Mouse (Mus musculus): Measurements from ENCODE around the gene Gmds. TPM values are rescaled to one million over a fixed set of nuclear protein-coding genes. Genes with fewer than 3 reads are reported as not detected.

The Gmds gene
- polyA plus RNA-seq, 1 experiment from 2014 or later, result 46.8 TPM

DNA sequence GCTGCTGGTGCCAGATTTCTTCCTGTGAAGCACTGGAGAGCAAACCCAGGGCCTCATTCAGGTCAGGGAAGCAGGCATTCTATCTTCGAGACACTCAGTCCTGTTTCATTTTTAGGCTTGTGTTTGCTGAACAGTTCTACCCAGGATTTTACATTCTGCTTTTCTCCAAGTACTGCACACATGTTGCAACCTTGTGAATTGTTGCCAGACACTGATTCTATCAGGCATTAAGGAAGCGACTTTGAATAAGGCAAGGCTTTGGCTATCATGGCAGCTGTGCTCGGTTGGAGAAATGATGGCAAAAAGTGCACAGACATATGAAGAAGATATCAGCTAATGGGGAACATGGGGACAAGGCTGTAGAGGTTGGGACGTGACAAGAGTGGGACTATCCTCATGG, 510.1 kb downstream of the Gmds start:
- Histone ChIP-seq H3K27me3 (0 out of 2 replicates have a peak, but pooled peaks cover 7% of the 10 kb centered on the region), H3K27ac (no peak overlapping the region), H3K9me3 (no peaks in the 10 kb centered on the region), H3K4me3 (no peak overlapping the region), H3K36me3 (no peaks in the 10 kb centered on the region), H3K9ac (no peak overlapping the region), H3K4me1 (0 out of 2 replicates have a peak, but pooled peaks cover 4% of the 10 kb centered on the region), H3K4me2 (no peak overlapping the region)
- no peak for ATAC-seq (ENCODE audit: insufficient number of reproducible peaks, low FRiP score, low TSS enrichment, low read depth)
- 80% methylated on average over 4 of the region's 4 CpGs for WGBS

DNA sequence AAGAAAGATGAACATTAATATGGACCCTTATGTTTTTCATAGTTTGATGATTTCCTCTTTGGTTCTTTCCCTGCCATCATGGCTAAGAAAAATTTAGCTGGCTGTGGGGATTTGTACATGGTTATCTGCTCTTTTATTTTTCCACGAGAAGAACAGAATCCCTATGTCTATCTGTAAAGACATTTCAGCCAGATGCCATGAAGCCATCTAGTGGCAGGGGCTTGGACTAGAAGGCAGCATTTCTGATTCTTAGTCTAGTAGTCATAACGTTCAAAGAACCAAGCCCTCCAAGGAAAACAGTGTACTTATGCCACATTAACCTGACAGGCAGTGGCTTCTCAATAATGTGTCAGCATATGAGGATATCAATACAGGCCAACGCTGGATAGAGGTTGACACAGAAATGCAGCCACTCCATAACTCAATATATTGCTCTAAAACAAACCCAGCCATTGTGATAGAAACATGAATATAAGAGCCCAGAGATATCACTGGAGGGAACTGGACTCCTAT, 510.7 kb downstream of the Gmds start:
- Histone ChIP-seq H3K27me3 (0 out of 2 replicates have a peak, but pooled peaks cover 7% of the 10 kb centered on the region), H3K4me3 (no peak overlapping the region), H3K9me3 (no peaks in the 10 kb centered on the region), H3K4me1 (0 out of 2 replicates have a peak, but pooled peaks cover 4% of the 10 kb centered on the region), H3K4me2 (no peak overlapping the region), H3K27ac (no peak overlapping the region), H3K36me3 (no peaks in the 10 kb centered on the region), H3K9ac (no peak overlapping the region)
- ATAC-seq (ENCODE audit: insufficient number of reproducible peaks, low FRiP score, low TSS enrichment, low read depth), result no peak
- 55% methylated on average over 3 of the region's 3 CpGs for WGBS

DNA sequence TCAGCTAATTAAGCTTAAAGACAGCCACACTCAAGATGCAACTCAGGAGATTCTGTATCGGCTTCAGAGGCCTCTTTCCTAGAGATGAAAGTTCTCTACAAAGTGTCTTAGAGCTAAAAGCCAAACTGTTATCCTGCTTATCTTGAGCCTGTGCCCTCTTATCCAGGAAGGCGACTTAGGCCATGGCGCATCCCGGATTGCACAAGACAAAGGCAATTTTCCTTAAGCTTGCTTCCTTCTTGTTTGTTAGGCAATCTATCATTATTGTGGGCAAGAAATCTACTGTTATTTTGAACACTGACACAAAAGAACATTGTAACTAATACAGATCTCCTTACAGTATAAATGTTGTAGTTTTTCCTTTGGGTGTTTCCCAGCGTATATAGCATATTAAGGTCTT, 511.4 kb downstream of the Gmds start:
- 0 out of 2 replicates have a peak, but pooled peaks cover 7% of the 10 kb centered on the region for H3K27me3 ChIP-seq
- H3K36me3 ChIP-seq, result no peaks in the 10 kb centered on the region
- H3K4me2 ChIP-seq, result no peak overlapping the region
- H3K4me3 ChIP-seq, result no peak overlapping the region
- H3K9me3 ChIP-seq, result no peaks in the 10 kb centered on the region
- 0 out of 2 replicates have a peak, but pooled peaks cover 8% of the 10 kb centered on the region for H3K4me1 ChIP-seq
- WGBS, result 83% methylated on average over 5 of the region's 5 CpGs
- H3K9ac ChIP-seq, result no peak overlapping the region
- ATAC-seq (ENCODE audit: insufficient number of reproducible peaks, low FRiP score, low TSS enrichment, low read depth), result no peak
- no peak overlapping the region for H3K27ac ChIP-seq

DNA sequence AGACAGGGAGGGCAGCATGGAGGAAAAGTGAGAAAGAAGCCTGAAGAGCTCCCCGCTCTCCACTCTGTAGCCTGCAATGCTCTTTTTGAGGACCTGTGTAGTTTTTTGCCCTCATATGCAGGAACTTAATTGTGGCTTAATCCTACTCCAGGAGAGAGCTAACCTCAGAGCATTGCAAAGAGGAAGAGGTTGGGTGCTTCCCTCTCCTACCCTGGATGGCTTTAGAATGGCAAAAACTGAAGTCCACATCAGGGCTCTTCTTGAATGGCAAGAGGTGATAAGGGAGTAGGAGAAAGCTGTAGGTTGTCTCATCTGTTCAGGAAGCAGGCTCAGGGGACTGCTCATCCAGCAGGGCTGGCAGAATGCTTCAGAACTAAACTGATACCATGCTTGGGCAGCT, 513.4 kb downstream of the Gmds start:
- 90% methylated on average over 1 of the region's 1 CpGs for WGBS
- Histone ChIP-seq H3K4me1 (peaks cover 18% of the 10 kb centered on the region), H3K27me3 (0 out of 2 replicates have a peak, but pooled peaks cover 7% of the 10 kb centered on the region), H3K36me3 (no peaks in the 10 kb centered on the region), H3K4me2 (no peak overlapping the region), H3K27ac (no peak overlapping the region), H3K9me3 (no peaks in the 10 kb centered on the region), H3K9ac (no peak overlapping the region), H3K4me3 (no peak overlapping the region)
- ATAC-seq (ENCODE audit: insufficient number of reproducible peaks, low FRiP score, low TSS enrichment, low read depth), result no peak

DNA sequence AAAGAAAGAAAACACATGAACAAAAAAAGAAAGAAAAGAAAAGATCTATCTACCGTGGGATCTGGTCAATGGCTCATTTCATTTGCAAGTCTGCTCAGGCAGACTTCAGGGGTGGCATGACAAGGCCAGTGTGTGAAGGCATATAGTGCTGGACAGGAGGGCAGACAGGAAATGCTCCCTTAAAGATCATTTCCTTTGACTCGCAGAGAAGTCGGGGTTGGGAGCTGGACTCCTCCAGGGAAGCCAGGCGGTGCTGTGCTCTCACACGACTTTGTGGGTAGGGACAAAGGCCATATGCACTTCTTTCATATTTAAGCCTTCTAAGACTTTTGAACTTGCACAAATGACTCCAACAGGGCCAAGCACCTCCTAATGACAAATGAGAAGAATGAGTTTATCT, 515.2 kb downstream of the Gmds start:
- H3K27me3 ChIP-seq, result 0 out of 2 replicates have a peak, but pooled peaks cover 9% of the 10 kb centered on the region
- H3K4me3 ChIP-seq, result no peak overlapping the region
- ATAC-seq (ENCODE audit: insufficient number of reproducible peaks, low FRiP score, low TSS enrichment, low read depth), result no peak
- no peak overlapping the region for H3K4me2 ChIP-seq
- H3K9me3 ChIP-seq, result no peaks in the 10 kb centered on the region
- no peaks in the 10 kb centered on the region for H3K36me3 ChIP-seq
- 37% methylated on average over 5 of the region's 5 CpGs for WGBS
- no peak overlapping the region for H3K27ac ChIP-seq
- H3K4me1 ChIP-seq, result peaks cover 34% of the 10 kb centered on the region
- H3K9ac ChIP-seq, result no peak overlapping the region

DNA sequence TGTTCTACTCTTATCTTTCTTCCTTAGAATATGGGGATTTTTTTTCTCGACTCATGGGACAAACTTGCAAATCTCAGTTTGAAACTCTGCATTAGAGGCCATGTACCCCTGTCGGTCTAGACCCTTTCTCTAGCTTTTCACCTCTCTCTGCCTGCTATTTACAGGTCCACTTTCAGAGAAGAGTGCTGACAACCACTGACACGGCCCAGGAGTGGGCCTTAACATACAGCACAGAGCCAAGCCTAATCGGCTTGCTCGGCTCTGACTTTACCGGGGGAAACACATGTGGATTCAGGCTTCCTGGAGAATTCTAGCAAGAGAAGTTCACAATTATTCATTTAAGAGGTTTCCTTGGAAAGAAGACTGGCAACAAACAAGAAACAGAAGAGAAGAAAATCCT, 517.5 kb downstream of the Gmds start:
- Histone ChIP-seq H3K36me3 (no peaks in the 10 kb centered on the region), H3K27ac (peak overlapping the region; percentile 48), H3K4me1 (peaks cover 44% of the 10 kb centered on the region), H3K27me3 (peaks cover 16% of the 10 kb centered on the region), H3K9me3 (no peaks in the 10 kb centered on the region), H3K4me2 (peak overlapping the region; percentile 52), H3K9ac (no peak overlapping the region), H3K4me3 (peak overlapping the region; percentile 32)
- no peak for ATAC-seq (ENCODE audit: insufficient number of reproducible peaks, low FRiP score, low TSS enrichment, low read depth)
- WGBS, result 29% methylated on average over 6 of the region's 6 CpGs

DNA sequence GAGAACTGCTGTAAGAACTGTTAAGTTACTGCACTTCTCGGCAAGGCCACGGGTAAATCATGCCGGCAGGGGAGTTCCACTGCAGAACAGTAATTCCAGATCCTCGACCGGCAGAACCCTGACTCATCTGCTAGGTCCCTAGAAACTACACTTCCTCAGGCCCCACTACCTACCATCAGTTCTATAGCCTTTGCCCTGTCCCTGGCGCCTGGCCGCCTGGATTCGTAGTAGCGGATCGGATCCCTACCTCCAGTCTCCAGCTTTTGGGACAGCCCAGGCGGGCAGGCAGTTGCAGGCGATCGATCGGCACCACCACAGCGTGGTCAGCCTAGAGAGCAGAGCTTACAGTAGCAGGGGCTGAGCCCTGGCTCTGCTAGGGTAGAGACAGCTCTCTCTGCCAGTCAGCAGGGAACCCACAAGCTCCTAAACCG, 517.9 kb downstream of the Gmds start:
- peak; percentile 74; the same call in 1 of the 2 replicates for ATAC-seq (ENCODE audit: insufficient number of reproducible peaks, low FRiP score, low TSS enrichment, low read depth)
- H3K9ac ChIP-seq, result no peak overlapping the region
- H3K27ac ChIP-seq, result peak overlapping the region; percentile 48

DNA sequence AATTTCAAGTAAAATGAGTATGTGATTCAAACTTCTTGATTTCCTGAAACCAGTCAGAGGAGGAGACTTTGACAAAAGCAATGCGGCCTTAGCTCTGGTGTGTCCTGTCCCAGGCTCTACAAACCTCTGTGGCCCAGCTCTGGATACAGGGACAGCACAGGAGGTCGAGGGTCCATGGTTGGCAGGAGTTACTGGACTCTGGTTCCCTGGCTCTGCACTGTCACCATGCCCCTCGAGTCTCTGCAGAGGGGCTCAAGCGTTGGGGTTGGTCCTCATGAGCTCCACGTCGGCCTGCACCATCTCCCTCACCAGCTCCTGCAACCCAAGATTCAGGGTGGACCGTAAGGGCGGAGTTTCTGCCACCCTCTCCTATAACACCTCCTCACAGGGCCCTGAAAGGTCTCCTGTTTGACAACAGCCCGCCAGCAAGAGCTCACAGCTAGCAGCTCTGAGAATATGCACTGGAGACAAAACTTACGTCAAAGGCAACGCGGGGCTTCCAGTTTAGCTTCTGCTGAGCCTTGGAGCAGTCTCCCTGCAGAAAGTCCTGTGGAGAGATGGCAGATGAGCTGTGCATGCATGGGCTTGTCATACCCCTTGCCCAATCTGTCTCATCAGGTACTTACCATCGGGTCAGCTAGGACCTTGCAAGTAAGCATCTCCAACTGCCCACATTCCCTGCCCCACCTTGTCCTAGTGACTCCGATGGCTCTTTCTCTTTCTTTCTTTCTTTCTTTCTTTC, 518.7 kb downstream of the Gmds start:
- no peak for ATAC-seq (ENCODE audit: insufficient number of reproducible peaks, low FRiP score, low TSS enrichment, low read depth)
- WGBS, result 41% methylated on average over 14 of the region's 14 CpGs
- Histone ChIP-seq H3K4me3 (no peak overlapping the region), H3K4me2 (peak overlapping the region; percentile 26; the same call in 1 of the 2 replicates), H3K27me3 (peaks cover 22% of the 10 kb centered on the region), H3K4me1 (peaks cover 50% of the 10 kb centered on the region), H3K9me3 (no peaks in the 10 kb centered on the region), H3K36me3 (no peaks in the 10 kb centered on the region), H3K27ac (peak overlapping the region; percentile 51), H3K9ac (no peak overlapping the region)

More for the DNA sequence above, 517.9 kb downstream of the Gmds start:
- 8% methylated on average over 16 of the region's 16 CpGs for WGBS
- Histone ChIP-seq H3K9me3 (no peaks in the 10 kb centered on the region), H3K4me1 (peaks cover 48% of the 10 kb centered on the region), H3K4me3 (peak overlapping the region; percentile 32), H3K36me3 (no peaks in the 10 kb centered on the region), H3K4me2 (peak overlapping the region; percentile 52), H3K27me3 (peaks cover 20% of the 10 kb centered on the region)

DNA sequence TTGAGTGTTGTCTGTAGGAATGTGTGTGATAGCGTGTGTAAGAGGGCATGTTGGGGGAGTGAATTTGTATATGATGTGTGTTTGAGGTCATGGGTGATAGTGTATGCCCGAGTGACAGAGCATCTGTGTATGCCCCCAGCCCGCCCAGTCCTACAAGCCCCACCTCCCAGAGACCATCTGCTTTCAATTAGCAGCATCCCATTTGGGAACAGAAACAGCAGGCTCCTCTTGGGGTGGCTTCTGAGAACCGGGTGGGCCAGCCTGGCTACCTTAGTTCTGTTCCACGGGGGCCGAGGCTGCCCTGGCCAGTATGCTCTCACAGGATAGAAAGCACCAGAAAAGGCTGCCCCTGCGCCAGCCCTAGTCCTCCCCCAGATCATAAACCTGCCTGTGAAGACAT, 520.2 kb downstream of the Gmds start:
- no peak overlapping the region for H3K4me2 ChIP-seq
- no peaks in the 10 kb centered on the region for H3K36me3 ChIP-seq
- H3K27me3 ChIP-seq, result peaks cover 29% of the 10 kb centered on the region
- H3K4me1 ChIP-seq, result peaks cover 58% of the 10 kb centered on the region
- H3K9me3 ChIP-seq, result no peaks in the 10 kb centered on the region
- no peak overlapping the region for H3K4me3 ChIP-seq
- WGBS, result 27% methylated on average over 7 of the region's 7 CpGs
- no peak overlapping the region for H3K9ac ChIP-seq
- no peak overlapping the region for H3K27ac ChIP-seq
- no peak for ATAC-seq (ENCODE audit: insufficient number of reproducible peaks, low FRiP score, low TSS enrichment, low read depth)

DNA sequence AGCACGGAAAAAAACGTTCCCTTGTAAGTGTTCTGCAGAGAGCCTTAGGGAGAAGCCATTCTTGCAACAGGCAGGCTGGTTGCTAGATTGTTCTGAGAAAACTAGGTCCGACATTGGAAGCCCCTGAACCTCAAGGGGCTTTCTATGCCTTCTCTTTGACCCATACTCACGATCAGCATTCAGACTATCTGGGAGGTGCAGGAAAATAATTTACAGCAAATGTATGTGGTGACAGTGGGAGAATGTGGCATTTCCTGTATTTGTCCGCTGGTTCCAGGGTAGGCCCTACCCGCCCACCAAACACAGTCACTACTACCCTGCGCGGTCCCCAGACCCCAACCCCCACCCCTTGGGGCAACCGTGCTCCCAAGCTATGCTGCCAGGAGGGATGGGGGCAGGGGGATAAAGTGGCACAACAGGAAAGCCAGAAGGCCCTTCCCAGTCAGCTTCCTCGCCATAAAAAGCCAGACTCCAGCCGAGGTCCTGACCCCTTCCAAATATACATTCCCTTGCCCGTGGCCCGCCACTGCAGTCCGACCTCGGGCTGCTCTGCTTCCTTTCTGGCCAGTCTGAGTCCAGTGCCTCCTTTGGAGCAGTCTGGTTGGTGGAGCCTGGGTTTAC, 523.0 kb downstream of the Gmds start:
- Histone ChIP-seq H3K36me3 (no peaks in the 10 kb centered on the region), H3K4me2 (no peak overlapping the region; the same call in 1 of the 2 replicates), H3K27ac (peak overlapping the region; percentile 71; the same call in 1 of the 2 replicates), H3K4me3 (peak overlapping the region; percentile 12; the same call in 1 of the 2 replicates), H3K9ac (no peak overlapping the region), H3K9me3 (no peaks in the 10 kb centered on the region), H3K27me3 (peaks cover 44% of the 10 kb centered on the region), H3K4me1 (peaks cover 57% of the 10 kb centered on the region)
- ATAC-seq (ENCODE audit: insufficient number of reproducible peaks, low FRiP score, low TSS enrichment, low read depth), result no peak
- 31% methylated on average over 15 of the region's 15 CpGs for WGBS

DNA sequence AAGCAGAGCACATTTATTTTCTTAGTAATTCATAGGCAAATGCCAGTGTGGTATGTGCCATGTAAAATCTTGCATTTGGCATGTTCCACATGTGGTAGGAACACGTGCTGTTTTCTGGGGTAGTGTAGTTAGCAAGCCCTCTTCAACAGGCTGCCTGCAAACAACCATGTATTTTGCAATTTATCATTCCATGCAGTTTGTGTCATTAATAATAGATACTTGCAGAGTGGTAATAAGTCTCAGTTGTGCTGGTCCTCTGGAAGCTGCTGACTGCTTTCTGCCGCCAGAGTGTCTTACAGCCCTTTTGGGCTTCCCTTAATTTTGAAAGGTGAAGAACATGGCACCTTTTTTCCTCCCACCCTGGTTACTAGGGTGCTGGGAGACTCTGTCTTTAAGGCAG, 525.8 kb downstream of the Gmds start:
- Histone ChIP-seq H3K9me3 (no peaks in the 10 kb centered on the region), H3K4me1 (peaks cover 45% of the 10 kb centered on the region), H3K36me3 (no peaks in the 10 kb centered on the region), H3K27ac (0 out of 2 replicates have a peak overlapping the region, but pooled peaks have one; percentile 8), H3K9ac (0 out of 2 replicates have a peak overlapping the region, but pooled peaks have one; percentile 2), H3K4me3 (peak overlapping the region; percentile 15), H3K4me2 (peak overlapping the region; percentile 25; the same call in 1 of the 2 replicates), H3K27me3 (peaks cover 53% of the 10 kb centered on the region)
- 66% methylated on average over 2 of the region's 2 CpGs for WGBS
- no peak for ATAC-seq (ENCODE audit: insufficient number of reproducible peaks, low FRiP score, low TSS enrichment, low read depth)

Measured in limb, embryonic 15.5 days (tissue).